Mouse (Mus musculus) CH12.LX (cell line): ENCODE data around the gene Atxn10. TPM values are rescaled to one million over a fixed set of nuclear protein-coding genes. Genes with fewer than 3 reads are reported as not detected.

ENCODE experiments used
- DNase-seq: peaks from one replicate; pipeline ENCODE4 v3.0.0-alpha.2; 2013; ENCODE audit errors: extremely low read depth
- H3K27ac ChIP-seq: 2 replicates; pipeline ENCODE4 v1.5.1; 2012; ENCODE audit warnings: low read depth, mild to moderate bottlenecking, control low read depth, moderate library complexity; ENCODE audit not compliant: insufficient read depth
- H3K27me3 ChIP-seq: replicated peaks from 2 replicates; pipeline ENCODE3; 2012; ENCODE audit warnings: inconsistent platforms
- H3K36me3 ChIP-seq, 2 experiments: replicated peaks in 1 of 2; 2 replicates each; pipeline versions ENCODE3 to v1.6.1; 2012; ENCODE audit warnings: inconsistent platforms in 1 of 2, low read length in 1 of 2, mild to moderate bottlenecking in 1 of 2, mixed read lengths in 1 of 2, moderate library complexity in 1 of 2; ENCODE audit not compliant: control insufficient read depth in 1 of 2, insufficient read depth in 1 of 2
- H3K4me1 ChIP-seq, 2 experiments: 2 replicates each; pipeline ENCODE4 v1.6.1; 2012; ENCODE audit warnings: inconsistent platforms in 1 of 2, moderate library complexity in 1 of 2; ENCODE audit not compliant: insufficient read depth in 2 of 2, control insufficient read depth in 1 of 2
- H3K4me2 ChIP-seq: 2 replicates; pipeline ENCODE4 v1.6.1; 2012; ENCODE audit warnings: low read depth, mild to moderate bottlenecking, control low read depth; ENCODE audit not compliant: poor library complexity, insufficient read depth, severe bottlenecking
- H3K4me3 ChIP-seq, 3 experiments: fragments of 150-350 bp in 1 of 3; sonication (generic) in 1 of 3; replicated peaks in 1 of 3; 2 replicates each; pipeline versions ENCODE3 to v1.5.1; 2011 to 2012; ENCODE audit warnings: low read depth in 2 of 3, low read length in 2 of 3, mild to moderate bottlenecking in 2 of 3, moderate library complexity in 2 of 3, control low read depth in 1 of 3, improper control_type of control experiment in 1 of 3, inconsistent platforms in 1 of 3, mixed read lengths in 1 of 3; ENCODE audit not compliant: poor library complexity in 1 of 3
- H3K79me2 ChIP-seq: replicated peaks from 2 replicates; pipeline ENCODE4 v1.6.1; 2012; ENCODE audit warnings: mild to moderate bottlenecking, moderate library complexity; ENCODE audit not compliant: control insufficient read depth, poor library complexity, insufficient read depth, severe bottlenecking; ENCODE audit errors: extremely low read depth
- H3K9ac ChIP-seq: 2 replicates; pipeline ENCODE4 v1.6.1; 2012; ENCODE audit warnings: low read depth, mild to moderate bottlenecking, control low read depth, moderate library complexity; ENCODE audit not compliant: insufficient read depth
- H3K9me3 ChIP-seq: replicated peaks from 2 replicates; pipeline ENCODE3; 2012; ENCODE audit warnings: low read length, inconsistent platforms, mixed read lengths
- BHLHE40 ChIP-seq: IDR thresholded peaks from 2 replicates; pipeline ENCODE4 v1.6.1; 2011; ENCODE audit warnings: mild to moderate bottlenecking, low read depth, low read length, improper control_type of control experiment
- CHD2 ChIP-seq: IDR thresholded peaks from 2 replicates; pipeline ENCODE4 v1.6.1; 2011; ENCODE audit warnings: low read length, improper control_type of control experiment
- CTCF ChIP-seq, 2 experiments: IDR thresholded peaks in 1 of 2; conservative IDR thresholded peaks in 1 of 2; 2 replicates each; pipeline ENCODE4 v1.5.1; 2011 to 2012; ENCODE audit warnings: low read depth in 2 of 2, low read length in 2 of 2, improper control_type of control experiment in 1 of 2, inconsistent platforms in 1 of 2, mild to moderate bottlenecking in 1 of 2, moderate library complexity in 1 of 2
- ELF1 ChIP-seq: IDR thresholded peaks from 2 replicates; pipeline ENCODE4 v1.6.1; 2014; ENCODE audit warnings: low read depth, mild to moderate bottlenecking, inconsistent platforms, low read length, improper control_type of control experiment
- EP300 ChIP-seq: IDR thresholded peaks from 2 replicates; pipeline ENCODE4 v1.6.1; 2011; ENCODE audit warnings: low read length, improper control_type of control experiment
- ETS1 ChIP-seq: conservative IDR thresholded peaks from 2 replicates; pipeline ENCODE4 v1.6.1; 2012; ENCODE audit warnings: low read depth, mild to moderate bottlenecking, inconsistent platforms, low read length, improper control_type of control experiment, moderate library complexity
- GABPA ChIP-seq: IDR thresholded peaks from 2 replicates; pipeline ENCODE4 v1.6.1; 2012; ENCODE audit warnings: low read depth, low read length, improper control_type of control experiment, inconsistent platforms; ENCODE audit not compliant: insufficient replicate concordance
- IRF4 ChIP-seq: IDR thresholded peaks from 2 replicates; pipeline ENCODE4 v1.6.1; 2014; ENCODE audit warnings: low read depth, mild to moderate bottlenecking, inconsistent platforms, low read length, improper control_type of control experiment
- JUN ChIP-seq: IDR thresholded peaks from 2 replicates; pipeline ENCODE4 v1.6.1; 2011; ENCODE audit warnings: low read depth, mild to moderate bottlenecking, low read length, improper control_type of control experiment, moderate library complexity; ENCODE audit not compliant: insufficient read depth
- MAZ ChIP-seq: IDR thresholded peaks from 2 replicates; pipeline ENCODE4 v1.6.1; 2012; ENCODE audit warnings: low read depth, mild to moderate bottlenecking, inconsistent platforms, low read length, improper control_type of control experiment, moderate library complexity
- MEF2A ChIP-seq: IDR thresholded peaks from 2 replicates; pipeline ENCODE4 v1.6.1; 2014; ENCODE audit warnings: low read depth, mild to moderate bottlenecking, inconsistent platforms, low read length, improper control_type of control experiment, borderline replicate concordance
- MXI1 ChIP-seq: IDR thresholded peaks from 2 replicates; pipeline ENCODE4 v1.6.1; 2011; ENCODE audit warnings: mild to moderate bottlenecking, low read depth, low read length, improper control_type of control experiment
- NELFE ChIP-seq: IDR thresholded peaks from 2 replicates; pipeline ENCODE4 v1.6.1; 2011; ENCODE audit warnings: low read depth, low read length, improper control_type of control experiment
- PAX5 ChIP-seq: IDR thresholded peaks from 2 replicates; pipeline ENCODE4 v1.6.1; 2012; ENCODE audit warnings: low read length, inconsistent platforms, mixed read lengths
- POLR2A ChIP-seq: IDR thresholded peaks from 2 replicates; pipeline ENCODE4 v1.6.1; 2011; ENCODE audit warnings: low read depth, mild to moderate bottlenecking, improper control_type of control experiment, low read length
- RAD21 ChIP-seq: IDR thresholded peaks from 2 replicates; pipeline ENCODE4 v1.6.1; 2011; ENCODE audit warnings: low read depth, mild to moderate bottlenecking, low read length, improper control_type of control experiment, moderate library complexity
- SMC3 ChIP-seq: IDR thresholded peaks from 2 replicates; pipeline ENCODE4 v1.6.1; 2011; ENCODE audit warnings: low read depth, low read length, improper control_type of control experiment
- TBP ChIP-seq: conservative IDR thresholded peaks from 2 replicates; pipeline ENCODE4 v1.6.1; 2011; ENCODE audit warnings: low read depth, low read length, improper control_type of control experiment
- TCF12 ChIP-seq: IDR thresholded peaks from 2 replicates; pipeline ENCODE4 v1.6.1; 2014; ENCODE audit warnings: low read depth, mild to moderate bottlenecking, inconsistent platforms, low read length, improper control_type of control experiment
- UBTF ChIP-seq: IDR thresholded peaks from 2 replicates; pipeline ENCODE4 v1.6.1; 2012; ENCODE audit warnings: low read depth, mild to moderate bottlenecking, inconsistent platforms, low read length, improper control_type of control experiment, moderate library complexity
- USF1 ChIP-seq: IDR thresholded peaks from 2 replicates; pipeline ENCODE4 v1.6.1; 2014; ENCODE audit warnings: low read depth, mild to moderate bottlenecking, inconsistent platforms, low read length, improper control_type of control experiment
- USF2 ChIP-seq: conservative IDR thresholded peaks from 2 replicates; pipeline ENCODE4 v1.6.1; 2011; ENCODE audit warnings: low read depth, low read length, improper control_type of control experiment
- ZC3H11A ChIP-seq: IDR thresholded peaks from 2 replicates; pipeline ENCODE4 v1.6.1; 2012; ENCODE audit warnings: low read depth, mild to moderate bottlenecking, inconsistent platforms, low read length, improper control_type of control experiment
- ZKSCAN1 ChIP-seq: IDR thresholded peaks from 2 replicates; pipeline ENCODE4 v1.6.1; 2012; ENCODE audit warnings: low read depth, inconsistent platforms, low read length, improper control_type of control experiment, borderline replicate concordance
- ZMIZ1 ChIP-seq: IDR thresholded peaks from 2 replicates; pipeline ENCODE4 v1.6.1; 2012; ENCODE audit warnings: low read depth, mild to moderate bottlenecking, inconsistent platforms, low read length, improper control_type of control experiment
- dilution Hi-C: fragments of 300-500 bp; cut with MboI; formaldehyde crosslinking; loops from 2 replicates; pipeline ENCODE4 v1.14.3; 2020; ENCODE audit warnings: low sequenced_read_pairs; ENCODE audit not compliant: extremely low pct_unique_long_range_greater_than_20kb, extremely low pct_ligation_motif_present
- in situ Hi-C: fragments of 300-500 bp; cut with MboI; formaldehyde crosslinking; loops from 3 replicates; pipeline ENCODE4 v1.14.3; 2019; ENCODE audit warnings: low sequenced_read_pairs, low pct_ligation_motif_present, low pct_unique_long_range_greater_than_20kb, mixed read lengths
- polyA plus RNA-seq: library from polyadenylated mRNA; unstranded; fragments of >175 nt; gene quantifications from 2 replicates; pipeline ENCODE4 v1.2.1, GENCODE M21; 2012; ENCODE audit warnings: low read depth; ENCODE audit not compliant: insufficient read length
- total RNA-seq, 2 experiments: library from RNA; depleted of rRNA; stranded (reverse); fragments of 300-350 nt in 1 of 2; fragments of >200 nt in 1 of 2; gene quantifications; 2 replicates each; pipeline ENCODE4 v1.2.3; 2012 to 2014

Atxn10 gene
- total and polyA plus RNA-seq, 3 experiments: 81.7 to 151 (median 101) TPM

DNA sequence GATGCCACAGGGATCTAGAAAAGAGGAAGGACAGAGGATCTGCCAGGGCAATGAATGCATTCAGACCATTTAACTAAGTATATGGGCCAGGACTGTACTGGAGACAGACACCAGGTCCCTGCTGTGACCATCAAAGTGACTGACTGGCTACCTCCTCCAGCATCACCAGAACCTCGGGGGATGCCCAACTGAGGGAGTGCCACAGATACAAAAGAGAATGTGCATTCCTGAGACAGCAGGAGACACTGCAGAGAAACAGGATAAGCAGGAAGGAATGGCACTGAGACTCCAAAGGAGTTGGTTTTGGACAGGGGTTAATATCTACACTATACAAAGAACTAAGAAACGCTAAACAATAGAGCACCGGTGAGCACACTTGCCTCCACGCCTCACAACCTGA is 32.8 kb upstream of the Atxn10 start:
- in situ Hi-C loops: no loop called here
- Histone ChIP-seq H3K27me3 (no peaks in the 10 kb centered on the region), H3K27ac (no peak overlapping the region), H3K4me1 (peaks cover 8 to 10% of the 10 kb centered on the region in 2 experiments), H3K36me3 (no peaks in the 10 kb centered on the region), H3K4me3 (no peak overlapping the region), H3K9me3 (peaks cover 14% of the 10 kb centered on the region), H3K9ac (no peak overlapping the region), H3K4me2 (no peak overlapping the region), H3K79me2 (no peaks in the 10 kb centered on the region)
- no peak for TF ChIP-seq IRF4
- no peak for TF ChIP-seq ELF1
- no peak for TF ChIP-seq ZC3H11A
- TF ChIP-seq BHLHE40: no peak
- TF ChIP-seq CTCF (conservative IDR thresholded peaks at IDR 0.05 in 1 of 2, IDR thresholded peaks at IDR 0.05 in 1 of 2; ENCODE audit: low read depth in 2 of 2, low read length in 2 of 2): no peak
- no peak for TF ChIP-seq JUN
- no peak for TF ChIP-seq ZKSCAN1
- TF ChIP-seq TBP: no peak
- TF ChIP-seq UBTF: no peak
- TF ChIP-seq MAZ: no peak
- no peak for TF ChIP-seq CHD2
- TF ChIP-seq MEF2A: no peak
- no peak for TF ChIP-seq ETS1
- no peak for TF ChIP-seq EP300
- TF ChIP-seq USF1: no peak
- no peak for TF ChIP-seq TCF12
- no peak for TF ChIP-seq GABPA
- dilution Hi-C loops: no loop called here
- no peak for DNase-seq

DNA sequence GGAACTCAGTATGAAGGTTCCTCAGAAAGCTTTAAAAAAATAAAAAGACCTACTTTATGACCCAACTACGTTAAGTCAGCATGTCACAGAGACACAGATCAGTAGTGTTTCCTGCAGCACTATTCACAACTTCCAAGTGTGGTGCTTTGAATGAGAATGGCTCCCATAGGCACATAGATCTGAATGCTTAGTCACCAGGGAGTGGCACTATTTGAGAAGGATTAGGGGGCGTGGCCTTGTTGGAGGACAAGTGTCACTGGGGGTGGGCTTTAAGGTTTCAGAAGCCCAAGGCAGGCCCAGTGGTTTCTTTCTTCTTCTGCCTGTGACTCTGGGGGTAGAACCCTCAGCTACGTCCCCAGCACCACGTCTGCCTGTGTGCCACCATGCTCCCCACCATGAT is 32.1 kb upstream of the Atxn10 start:
- dilution Hi-C loops: no loop called here
- TF ChIP-seq SMC3: no peak
- no peak for TF ChIP-seq ZMIZ1
- no peak for TF ChIP-seq RAD21
- TF ChIP-seq PAX5: no peak
- TF ChIP-seq MXI1: no peak
- no peak for TF ChIP-seq GABPA
- TF ChIP-seq NELFE: no peak
- TF ChIP-seq USF2: no peak
- TF ChIP-seq POLR2A: no peak
- no peak for TF ChIP-seq MAZ
- TF ChIP-seq EP300: no peak

More for the DNA sequence above, 32.1 kb upstream of the Atxn10 start:
- H3K27ac ChIP-seq: no peak overlapping the region
- H3K4me3 ChIP-seq: no peak overlapping the region
- H3K9me3 ChIP-seq: peaks cover 14% of the 10 kb centered on the region
- H3K79me2 ChIP-seq: no peaks in the 10 kb centered on the region
- no peak for DNase-seq
- peaks cover 5 to 10% of the 10 kb centered on the region in 2 experiments for H3K4me1 ChIP-seq
- no peaks in the 10 kb centered on the region for H3K27me3 ChIP-seq
- no peaks in the 10 kb centered on the region for H3K36me3 ChIP-seq
- H3K4me2 ChIP-seq: no peak overlapping the region
- in situ Hi-C loops: no loop called here
- H3K9ac ChIP-seq: no peak overlapping the region
